Mouse (Mus musculus) spleen, adult 12 weeks (tissue): ENCODE results near the gene Tmtc3.
A peak's percentile ranks its signal among the peaks of the same experiment; 100 is the strongest.
"Not testable (repeated sequence)": the region's sequence is repeated elsewhere in the genome, so short reads cannot be mapped to it uniquely, and the experiment has no call there.

Experiments
- DNase-seq: peaks from one replicate; pipeline ENCODE4 v3.0.0; 2022; ENCODE audit warnings: low spot score

Tmtc3 gene

GRCm38 (mm10) chr10:100487097-100487978 is at the start of gene Tmtc3, which contains the start of gene Cep290:
TSS of gene Tmtc3 (minus strand) at chr10:100487350.
TSS of gene Cep290 (plus strand) at chr10:100487558.
- DNase-seq = peak; percentile 76

GRCm38 (mm10) chr10:100524499-100525390 is 37.6 kb upstream of the Tmtc3 start:
- DNase-seq = no peak

- no peak for DNase-seq
These were observed 35.2 kb upstream of the Tmtc3 start for GRCm38 (mm10) chr10:100522330-100522729.

GRCm38 (mm10) chr10:100521617-100522016 is 34.5 kb upstream of the Tmtc3 start:
- no peak for DNase-seq

- DNase-seq = no peak
These were observed 21.0 kb upstream of the Tmtc3 start for GRCm38 (mm10) chr10:100508170-100508569.

DNA sequence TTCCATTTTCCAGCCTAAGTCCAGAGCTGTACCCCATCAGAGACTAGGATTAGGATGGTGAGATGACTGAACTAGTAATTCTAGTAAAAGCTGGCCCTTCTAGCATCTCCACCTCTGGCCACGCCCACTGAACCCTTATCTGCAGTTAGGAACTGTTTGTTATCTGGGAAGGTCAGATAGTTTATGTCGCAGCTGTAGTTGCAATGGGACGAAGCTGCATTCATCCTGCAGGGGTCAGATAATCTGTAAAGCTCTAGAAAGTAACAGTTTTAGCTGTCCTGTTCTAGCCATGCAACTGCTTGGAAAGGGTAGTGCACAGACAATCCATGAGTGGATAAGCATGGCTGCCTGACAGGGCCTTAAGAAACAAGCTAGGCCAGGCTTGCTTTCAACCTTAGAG is 11.2 kb upstream of the Tmtc3 start:
- DNase-seq = peak; percentile 46

- no peak for DNase-seq
These were observed 4.8 kb upstream of the Tmtc3 start for GRCm38 (mm10) chr10:100491916-100492315.

DNA sequence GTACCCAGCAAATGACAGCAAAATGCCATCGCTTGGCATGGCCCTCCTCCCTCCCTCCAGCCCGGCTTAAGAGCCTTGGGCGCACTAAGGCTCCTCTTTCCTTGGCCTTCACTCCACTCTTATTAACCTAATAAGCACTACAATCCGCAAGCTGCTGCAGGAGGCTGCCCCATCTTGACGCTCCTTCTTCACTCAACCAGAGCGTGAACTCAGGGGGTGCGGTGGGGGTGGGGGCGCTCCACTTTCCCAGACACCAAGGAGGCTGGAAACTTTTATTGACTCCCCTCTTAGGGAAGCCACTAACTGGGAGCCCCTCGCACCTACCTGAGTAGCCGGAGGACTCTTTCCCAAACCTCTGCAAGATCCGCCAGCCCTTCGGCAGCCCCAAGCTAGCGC is 451 bp downstream of the Tmtc3 start:
- no peak for DNase-seq

GRCm38 (mm10) chr10:100479538-100479937 is 7.6 kb downstream of the Tmtc3 start:
- no peak for DNase-seq

DNA sequence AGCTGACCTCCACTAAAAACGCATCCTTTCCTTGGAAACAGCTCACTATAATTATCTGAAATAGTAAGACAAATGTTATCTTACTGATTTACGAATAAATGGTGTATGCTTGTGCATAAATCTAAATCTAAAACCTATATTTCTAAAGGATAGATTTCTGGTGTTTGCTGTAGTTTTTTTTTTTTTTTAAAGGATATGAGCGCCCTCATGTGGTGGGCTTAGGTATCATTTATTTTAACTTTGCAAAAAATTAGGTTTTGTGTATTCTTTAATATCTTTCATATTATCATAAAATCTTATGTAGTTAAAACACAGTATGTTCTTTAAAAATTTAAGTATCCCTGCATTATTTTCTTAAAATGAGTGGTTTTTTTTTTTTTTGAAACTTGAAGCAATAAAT is 12.1 kb downstream of the Tmtc3 start:
- DNase-seq = no peak

DNA sequence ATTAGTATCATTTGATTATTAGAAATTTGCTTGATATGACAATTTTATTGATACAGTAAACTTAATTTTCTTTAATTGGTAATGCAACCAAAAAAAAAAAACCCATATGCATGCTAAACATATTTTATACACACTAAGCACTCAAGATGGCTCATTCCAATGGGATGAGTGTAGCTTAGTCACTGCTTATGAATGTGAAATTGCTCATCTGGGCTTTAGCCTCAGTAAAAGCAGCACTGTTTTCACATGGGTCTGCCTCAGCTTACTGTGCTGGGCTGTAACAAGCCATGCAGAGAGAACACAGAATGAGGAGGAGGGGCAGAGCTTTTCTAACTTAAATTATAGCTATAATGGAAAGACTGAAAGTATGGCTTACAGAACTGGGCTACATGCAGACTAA is 26.6 kb downstream of the Tmtc3 start:
- DNase-seq = no peak

GRCm38 (mm10) chr10:100449394-100449793 is 37.8 kb downstream of the Tmtc3 start:
- DNase-seq = no peak

DNA sequence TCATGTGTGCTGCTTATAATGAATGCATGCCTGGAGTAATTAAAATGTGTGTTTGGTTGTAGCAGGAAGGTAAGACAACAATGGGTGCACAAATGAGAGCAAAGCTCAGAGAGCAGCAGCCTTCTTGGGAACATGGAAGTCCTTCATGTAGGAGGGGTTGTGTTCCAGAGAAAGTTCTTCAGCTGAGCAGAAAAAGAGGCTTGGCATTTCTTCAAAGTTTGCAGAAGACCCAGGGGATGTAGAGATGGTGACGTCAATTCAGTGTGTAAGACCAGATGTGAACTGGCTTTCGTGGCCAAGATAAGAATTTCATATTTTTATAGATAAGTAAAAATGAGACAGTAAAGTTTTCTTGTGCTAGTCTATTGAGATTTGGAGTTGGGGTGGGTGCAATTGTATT is 59.6 kb downstream of the Tmtc3 start:
- no peak for DNase-seq

- DNase-seq = no peak
These were observed 71.6 kb downstream of the Tmtc3 start for GRCm38 (mm10) chr10:100415566-100415965.

DNA sequence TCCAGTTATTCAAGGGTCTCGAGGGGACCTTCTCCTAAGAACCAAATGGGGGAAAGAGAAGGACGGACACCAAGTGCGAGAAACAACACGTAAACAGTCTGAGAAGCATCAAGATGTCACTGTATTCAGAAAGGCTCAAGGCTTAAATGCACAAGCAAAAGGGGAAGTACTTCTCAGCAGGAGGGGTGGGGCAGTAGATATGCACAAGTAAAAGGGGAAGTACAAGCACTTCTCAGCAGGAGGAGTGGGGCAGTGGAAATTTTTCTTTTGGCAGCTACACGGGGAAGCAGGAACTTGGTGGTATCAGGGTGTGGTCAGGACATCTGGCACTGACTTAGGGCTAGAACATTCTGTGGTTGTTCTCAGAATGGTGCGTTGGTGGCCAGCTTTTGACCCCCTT is 84.8 kb downstream of the Tmtc3 start:
- not testable (repeated sequence) for DNase-seq
